Mouse (Mus musculus) brain, embryonic 14.5 days (tissue): Measurements from ENCODE around the gene Maml2.

ENCODE experiments used
- CTCF ChIP-seq: fragments of 200-500 bp; IDR thresholded peaks from 2 replicates; pipeline ENCODE4 v1.5.1; 2012; ENCODE audit warnings: inconsistent platforms, mild to moderate bottlenecking, moderate library complexity, borderline replicate concordance; ENCODE audit not compliant: insufficient read depth, insufficient read length; ENCODE audit errors: extremely low read depth
- POLR2A ChIP-seq: fragments of 200-500 bp; IDR thresholded peaks from 2 replicates; pipeline ENCODE4 v1.6.1; 2012; ENCODE audit warnings: mild to moderate bottlenecking, inconsistent platforms, borderline replicate concordance; ENCODE audit not compliant: poor library complexity, insufficient read depth, insufficient read length, severe bottlenecking; ENCODE audit errors: extremely low read depth

- TF ChIP-seq POLR2A = no peak
- no peak for TF ChIP-seq CTCF
Observed at GRCm38 (mm10) chr9:13319566-13319965, 21.8 kb downstream of the Maml2 start.
